Mouse (Mus musculus) Muller cell, postnatal 12 days (primary cell): ENCODE results near the gene Nipbl.
"Not testable (repeated sequence)": the region's sequence is repeated elsewhere in the genome, so short reads cannot be mapped to it uniquely, and the experiment has no call there.

Source experiments
- DNase-seq: peaks from one replicate; pipeline ENCODE4 v3.0.0-alpha.2; 2015; ENCODE audit errors: inconsistent ontology term

The Nipbl gene

DNA sequence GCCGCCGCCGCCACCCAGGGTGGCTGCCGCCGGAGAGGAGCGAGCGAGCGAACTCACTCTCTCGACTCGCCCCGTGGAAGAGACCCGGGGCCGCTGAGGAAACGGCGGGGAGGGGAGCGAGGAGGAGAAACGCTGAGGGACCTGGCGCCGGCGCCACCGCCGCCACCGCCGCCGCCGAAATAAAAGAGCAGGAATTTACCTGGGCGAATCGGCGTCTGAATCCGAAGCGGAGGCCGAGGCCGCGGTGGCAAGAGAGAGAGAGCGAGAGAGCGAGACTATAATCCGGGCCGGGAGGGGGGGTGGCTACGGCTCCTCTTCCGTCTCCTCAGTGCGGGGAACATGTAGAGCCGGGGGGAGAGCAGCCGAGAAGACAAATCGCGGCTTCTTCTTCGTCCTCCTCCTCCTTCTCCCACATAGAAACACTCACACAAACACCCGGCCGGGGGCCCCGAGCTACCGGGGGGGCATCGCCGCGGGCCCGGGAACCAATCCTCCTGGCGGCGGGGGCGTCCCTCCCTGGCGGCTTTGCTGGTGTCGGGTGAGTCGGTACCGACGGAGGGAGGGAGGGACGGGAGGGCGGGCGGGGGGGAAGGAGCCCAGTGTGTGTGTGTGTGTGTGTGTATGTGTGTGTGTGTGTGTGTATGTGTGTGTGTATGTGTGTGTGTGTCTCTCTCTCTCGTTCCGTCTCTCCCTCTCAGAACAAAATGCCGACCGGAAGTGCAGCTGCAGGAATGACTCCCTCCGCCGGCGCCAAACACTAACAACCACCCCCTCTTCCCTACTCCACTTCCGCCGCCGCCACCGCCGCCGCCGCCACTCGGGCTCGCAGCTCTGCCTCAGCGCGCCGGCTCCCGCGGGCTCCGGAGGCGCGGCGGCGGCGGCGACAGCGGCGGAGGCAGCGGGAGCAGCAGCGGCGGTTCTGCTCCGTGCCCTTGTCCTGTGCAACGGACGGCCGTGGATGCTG lies at the start of gene Nipbl:
Gene Nipbl, minus strand, starts transcription at position 538 of the 964 bp plus-strand sequence.
- peak; percentile 94 for DNase-seq

DNA sequence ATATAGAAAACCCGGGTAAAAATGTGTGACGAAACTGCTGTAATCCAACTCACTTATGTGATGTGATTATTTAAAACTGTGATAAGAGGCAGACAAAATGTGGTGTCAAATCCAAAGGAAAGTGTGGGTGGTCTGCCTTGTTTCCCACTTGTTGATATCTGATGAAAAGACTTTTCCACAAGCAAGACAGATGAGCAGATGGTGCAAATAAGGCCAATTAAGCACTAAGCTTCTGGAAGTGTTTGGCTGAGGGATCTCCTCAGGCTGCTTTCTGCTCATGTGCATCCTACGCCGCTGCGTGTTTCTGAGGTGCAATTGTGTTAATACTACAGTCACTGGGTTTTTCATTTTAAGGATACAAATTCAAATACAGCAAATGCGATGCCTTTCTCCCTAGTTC lies 41.0 kb upstream of the Nipbl start:
- DNase-seq: no peak

DNA sequence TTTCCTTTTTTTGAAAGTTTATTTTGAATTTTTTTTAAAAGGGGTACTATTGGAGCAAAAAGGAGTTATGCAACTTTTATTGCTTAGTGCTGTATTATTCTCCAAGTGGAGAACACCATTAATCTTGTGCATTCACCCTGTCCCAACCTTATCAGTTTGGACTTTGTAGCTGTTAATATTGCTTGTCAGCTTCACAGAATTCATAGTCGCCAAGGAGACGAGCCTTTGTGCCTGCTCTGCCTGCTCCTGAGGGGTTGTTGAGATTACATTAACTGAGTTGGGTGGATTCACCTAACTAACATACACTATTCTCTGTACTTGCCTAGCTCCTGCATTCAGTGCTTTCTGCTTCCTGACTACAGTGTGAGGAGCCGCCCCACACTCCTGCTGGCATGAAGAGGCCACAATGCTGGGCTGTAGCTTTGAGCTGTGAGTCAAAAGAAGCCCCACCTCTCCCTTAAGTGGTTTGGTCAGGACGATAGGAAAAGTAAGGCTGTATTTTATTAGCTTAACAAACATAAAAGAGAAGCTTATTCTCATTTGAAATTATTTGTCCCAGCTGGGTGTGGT lies 24.8 kb upstream of the Nipbl start:
- DNase-seq: no peak

DNA sequence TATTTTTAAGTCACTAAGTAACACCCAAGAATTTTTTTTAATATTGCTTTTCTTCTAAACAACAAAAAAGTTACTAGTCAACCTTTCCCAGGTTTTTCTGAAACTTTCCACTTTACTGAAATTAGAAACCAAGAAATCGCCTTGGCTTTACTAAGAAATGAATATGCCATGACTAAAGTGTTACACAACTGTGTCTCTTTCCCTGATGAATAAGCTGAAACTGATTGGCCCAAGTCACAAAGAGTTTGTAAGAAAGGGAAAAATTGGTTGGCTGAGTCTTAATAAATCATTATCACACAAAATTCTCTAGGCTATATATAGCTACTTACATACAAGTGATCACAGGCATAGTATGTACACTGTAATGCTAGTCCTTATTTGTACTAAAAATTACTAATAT lies 19.3 kb upstream of the Nipbl start:
- DNase-seq: no peak

DNA sequence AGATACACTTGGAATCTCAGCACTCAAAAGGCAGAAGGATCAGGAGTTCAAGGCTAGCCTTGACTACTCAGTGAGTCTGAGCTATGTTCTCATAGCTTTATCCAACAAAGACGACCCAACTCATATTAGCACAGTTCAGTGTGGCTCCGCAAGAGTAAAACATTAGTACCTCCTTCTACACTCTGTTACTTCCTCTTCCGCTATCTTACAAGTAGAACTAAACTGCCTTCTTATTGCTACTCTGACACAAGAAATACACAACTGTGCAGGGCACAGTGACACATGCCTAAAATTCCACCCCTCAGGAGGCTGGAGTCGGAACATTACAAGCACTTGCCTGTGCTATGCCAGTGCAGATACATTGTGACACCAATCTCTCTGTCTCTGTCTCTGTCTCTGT lies 18.5 kb upstream of the Nipbl start:
- no peak for DNase-seq

DNA sequence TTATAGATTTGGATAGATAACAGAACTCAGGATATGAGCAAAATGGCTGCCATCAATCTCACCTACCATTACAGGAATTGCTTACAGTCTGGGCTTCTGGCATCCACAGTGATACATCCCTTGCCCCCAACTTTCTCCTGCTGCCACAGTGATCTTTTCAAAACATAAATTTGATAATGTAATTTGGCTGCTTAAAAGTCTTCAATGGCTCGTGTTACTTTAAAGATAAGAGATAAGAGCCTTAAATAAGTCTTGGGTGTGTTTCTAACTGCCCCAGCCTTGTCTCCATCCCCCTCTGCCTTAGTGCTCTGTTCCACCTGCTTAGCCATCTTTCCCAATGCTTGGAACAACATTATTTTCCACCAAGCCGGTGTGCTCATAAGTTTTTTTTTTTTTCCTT lies 16.6 kb upstream of the Nipbl start:
- no peak for DNase-seq

DNA sequence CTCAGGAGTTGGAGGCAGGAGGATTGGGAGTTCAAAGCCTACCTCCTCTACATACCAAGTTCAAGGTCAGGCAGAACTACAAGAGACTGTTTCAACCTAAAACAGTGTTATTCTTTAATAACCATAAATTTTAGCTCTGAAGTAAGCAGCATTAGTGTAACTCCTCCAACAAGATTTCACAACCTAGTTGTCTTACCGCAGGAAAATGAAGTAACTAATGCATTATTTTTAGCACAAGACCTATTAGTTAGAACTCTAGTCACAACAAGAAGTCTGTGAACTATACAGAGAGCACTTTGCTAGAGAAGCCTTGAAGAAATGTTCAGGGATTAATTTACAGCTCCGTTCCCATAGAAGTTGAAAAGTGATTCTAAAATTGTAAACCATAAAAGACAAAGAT lies 15.7 kb upstream of the Nipbl start:
- DNase-seq: no peak

DNA sequence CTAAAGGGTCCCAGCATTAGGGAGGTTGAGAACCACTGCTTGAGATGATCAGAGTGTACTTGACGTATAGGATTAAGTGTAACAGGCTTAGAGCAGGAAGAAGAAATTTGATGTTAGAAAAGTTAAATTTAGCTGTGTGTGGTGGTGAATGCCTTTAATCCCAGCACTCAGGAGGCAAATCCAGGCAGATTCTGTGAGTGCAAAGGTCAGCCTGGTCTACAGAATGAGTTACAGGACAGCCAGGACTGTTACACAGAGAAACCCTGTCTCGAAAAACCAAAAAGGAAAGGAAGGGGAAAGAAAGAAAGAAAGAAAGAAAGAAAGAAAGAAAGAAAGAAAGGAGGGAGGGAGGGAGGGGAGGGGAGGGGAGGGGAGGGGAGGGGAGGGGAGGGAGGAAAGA lies 12.0 kb upstream of the Nipbl start:
- not testable (repeated sequence) for DNase-seq

DNA sequence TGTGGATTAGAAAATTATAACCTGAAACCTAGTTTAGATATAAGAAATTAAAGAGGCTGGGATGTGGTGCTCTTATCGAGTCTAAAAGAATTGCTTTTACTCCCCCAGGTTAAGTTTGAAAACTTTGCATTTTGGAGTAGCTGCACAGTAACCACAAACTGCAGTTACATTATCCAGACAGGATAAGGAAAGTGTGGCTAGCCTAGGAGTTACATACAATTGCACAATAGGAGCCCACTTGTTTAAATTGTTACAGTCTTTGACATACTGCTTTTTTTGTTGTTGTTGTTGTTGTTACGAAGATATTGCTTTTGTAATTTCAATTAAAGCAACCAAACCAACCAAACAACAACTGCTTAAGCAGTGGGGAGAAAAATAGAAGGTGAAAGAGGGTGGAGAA lies 11.2 kb upstream of the Nipbl start:
- DNase-seq: no peak

DNA sequence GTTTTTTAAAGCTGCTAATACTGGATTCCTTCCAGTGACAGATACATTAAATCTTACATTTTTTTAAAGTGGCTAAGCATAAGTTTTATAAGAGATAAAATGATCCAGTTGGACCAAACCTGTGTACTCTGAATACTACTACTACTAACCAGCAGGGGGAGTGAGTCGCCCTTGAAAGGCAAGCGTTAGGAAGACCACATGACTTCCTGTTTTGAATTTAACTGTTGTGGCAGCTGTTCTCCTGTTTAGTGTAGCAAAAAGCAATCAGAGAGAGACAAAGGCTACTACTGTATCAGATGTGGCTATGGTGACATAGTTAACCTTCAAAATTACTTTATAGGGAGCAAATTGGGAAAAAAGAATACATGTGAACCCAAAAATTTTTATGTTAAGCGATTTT lies 6.8 kb upstream of the Nipbl start:
- DNase-seq: peak; percentile 35

DNA sequence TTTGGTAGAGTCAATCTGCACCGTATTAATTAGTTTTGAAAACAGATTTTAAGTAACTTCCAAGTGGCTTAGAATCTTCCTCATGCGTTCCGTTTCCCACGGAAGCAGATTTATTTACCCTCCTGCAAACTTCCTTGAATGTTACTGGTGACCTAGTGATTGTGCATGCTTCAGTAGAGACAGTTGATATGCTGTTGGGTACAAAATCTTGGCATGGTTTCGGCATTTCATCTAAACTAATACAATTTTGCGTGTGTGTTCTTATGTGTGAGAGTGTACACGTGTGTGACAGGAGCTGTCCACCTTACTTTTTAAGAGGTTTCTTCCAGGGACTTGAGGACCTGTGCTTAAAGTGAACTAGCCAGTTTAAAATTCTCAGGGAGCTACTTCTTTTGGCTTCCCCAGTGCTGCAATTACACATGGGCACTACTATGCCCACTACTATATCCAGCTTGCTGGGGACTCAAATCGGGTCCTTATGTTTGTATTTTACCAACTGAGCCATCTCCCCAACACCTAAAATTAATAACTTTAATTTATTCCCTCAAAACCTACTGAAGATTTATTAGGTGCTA lies 3.0 kb upstream of the Nipbl start:
- DNase-seq: peak; percentile 5

DNA sequence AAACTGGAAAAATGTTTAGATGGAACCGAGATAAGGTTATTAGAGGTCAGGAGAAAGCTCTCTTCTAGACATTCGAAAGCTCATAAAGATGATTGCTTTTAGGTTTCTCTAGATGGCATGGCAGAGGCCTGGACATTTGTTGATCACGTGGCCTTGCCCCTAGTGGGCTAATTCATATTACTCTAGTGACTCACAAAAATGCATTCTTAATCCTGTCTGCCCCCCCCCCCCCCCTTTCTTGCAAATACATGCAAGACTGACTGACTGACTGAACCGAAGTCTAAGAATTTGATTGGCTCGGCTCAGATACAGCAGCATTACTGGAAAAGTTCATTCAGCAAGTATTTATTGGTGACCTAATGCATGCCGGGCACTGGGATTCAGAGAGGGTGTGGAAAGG lies 2.2 kb upstream of the Nipbl start:
- peak; percentile 92 for DNase-seq

DNA sequence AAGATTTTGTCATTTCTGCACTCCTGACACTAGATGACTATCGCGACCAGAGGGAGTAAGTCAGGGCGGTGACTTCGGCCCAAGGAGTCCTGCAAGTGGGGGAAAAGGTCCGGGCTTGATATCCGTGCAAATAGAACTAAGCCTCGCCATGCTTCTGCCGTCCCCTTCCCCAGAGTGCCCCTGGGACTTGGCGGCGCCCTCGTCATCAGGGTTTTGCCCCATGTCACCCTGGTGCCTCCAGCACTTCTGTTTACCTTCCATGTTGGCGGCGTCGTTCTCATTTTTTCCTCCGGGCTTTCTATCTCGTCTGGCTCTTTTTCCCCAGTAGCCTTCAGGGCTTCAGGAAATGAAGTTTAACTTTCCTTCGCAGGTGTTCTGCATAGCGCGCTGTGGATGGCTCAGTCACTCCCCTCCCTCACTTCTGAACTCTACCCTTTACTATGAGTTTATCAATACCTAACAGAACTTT lies 1.7 kb upstream of the Nipbl start:
- DNase-seq: peak; percentile 64

DNA sequence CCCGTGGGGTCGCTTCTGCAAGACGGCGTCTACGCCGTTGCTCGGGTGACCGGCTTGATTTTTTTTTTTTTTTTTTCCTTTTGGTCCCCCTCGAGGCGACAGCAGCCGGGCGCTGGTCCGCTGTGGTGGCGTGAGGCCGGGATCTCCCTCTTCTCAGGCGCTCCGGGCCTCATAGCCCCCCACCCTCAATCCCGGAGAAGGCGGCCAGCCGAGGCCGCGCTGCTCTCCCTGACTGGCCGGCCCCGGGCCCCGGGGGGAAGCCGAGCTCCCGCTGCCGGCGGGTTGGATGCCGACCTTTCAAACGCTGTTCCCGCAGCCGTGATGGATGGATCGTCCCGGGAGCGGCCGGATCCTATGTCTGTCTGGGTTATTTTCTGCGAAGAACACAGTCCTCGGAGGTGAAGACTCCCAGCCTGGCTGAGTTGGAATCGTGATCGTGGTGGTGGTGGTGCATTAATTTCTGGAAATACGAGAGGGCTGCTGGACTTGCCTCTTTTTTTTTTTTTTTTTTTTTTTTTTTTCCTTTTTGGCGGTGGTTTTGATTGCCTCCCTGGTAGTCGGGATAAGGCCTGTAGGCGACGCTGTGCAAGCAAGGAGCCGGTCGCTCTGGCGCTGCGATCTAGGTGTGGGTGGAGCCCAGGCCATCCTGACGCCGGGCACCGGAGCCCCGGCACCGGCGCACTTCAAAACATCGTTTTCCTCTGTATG lies 781 bp upstream of the Nipbl start:
- DNase-seq: peak; percentile 88

DNA sequence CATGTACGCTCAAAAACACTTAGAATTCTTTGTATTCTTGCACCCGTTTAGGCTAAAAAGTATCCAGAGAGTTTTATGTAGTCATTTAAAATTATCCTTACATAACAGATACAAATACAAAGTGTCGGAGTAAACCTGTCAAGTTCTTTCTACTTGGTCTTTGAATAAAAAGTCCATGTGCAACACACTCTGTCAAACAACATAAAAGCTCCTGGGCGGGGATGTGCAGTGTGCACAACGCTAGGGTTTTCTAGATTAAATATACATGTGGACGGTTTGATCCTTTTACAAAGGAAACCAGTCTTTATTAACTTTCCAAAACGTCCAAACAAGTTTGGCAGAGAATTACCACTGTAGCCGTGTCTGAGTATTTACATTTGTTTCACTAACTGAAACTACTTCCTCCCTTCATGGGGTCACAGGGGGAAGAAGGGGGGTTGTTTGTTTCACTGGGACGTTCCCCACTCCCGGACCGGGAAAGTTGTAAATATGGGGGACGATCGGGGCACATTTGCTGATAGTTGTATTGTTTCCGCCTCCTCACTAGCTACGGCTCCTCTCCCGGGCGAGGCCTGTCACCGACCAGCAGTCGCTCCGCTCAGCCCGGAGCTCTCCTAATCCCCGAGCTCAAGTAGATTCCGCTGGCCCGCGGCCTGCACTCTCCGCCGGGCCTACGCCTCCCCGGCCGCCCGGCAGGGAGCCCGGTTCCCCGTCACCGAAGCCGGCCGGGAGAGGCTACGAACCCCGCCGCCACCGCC lies 916 bp downstream of the Nipbl start:
- peak; percentile 61 for DNase-seq

DNA sequence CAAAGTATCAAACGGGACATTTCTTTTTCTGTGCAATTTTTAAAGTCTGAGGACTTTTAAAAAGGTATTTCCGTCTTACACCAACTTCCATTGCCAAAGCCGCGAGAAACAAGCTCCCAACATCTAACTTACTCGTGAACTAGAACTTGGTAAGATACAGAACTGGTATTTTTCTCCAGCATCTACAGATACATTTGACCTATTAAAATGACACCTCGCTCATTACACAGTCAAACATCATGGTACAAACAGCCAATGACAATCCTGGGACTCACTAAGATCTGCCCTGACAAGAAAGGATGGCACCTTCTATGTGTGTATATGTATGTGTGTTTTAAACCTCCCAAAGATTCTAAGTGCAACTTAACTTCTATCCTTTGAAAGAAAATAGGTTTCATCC lies 1.5 kb downstream of the Nipbl start:
- DNase-seq: no peak

DNA sequence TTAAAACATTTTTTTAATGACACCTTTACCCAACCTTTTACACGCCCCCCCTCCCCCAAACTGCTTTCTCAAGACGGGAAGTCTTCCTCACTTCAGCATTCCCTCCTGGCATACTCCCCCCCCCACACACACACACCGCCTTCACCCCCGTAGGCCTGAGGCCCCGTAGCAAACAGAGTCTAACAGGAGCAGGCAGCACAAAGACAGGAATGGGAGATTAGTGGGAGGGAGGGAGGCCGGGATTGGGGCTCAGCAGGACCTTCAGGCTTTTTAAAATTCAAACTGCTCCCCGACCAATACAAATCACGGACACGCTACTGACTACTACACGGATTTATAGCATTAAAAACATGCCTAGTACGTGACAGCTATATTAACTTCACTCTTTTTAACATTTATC lies 2.1 kb downstream of the Nipbl start:
- peak; percentile 65 for DNase-seq

DNA sequence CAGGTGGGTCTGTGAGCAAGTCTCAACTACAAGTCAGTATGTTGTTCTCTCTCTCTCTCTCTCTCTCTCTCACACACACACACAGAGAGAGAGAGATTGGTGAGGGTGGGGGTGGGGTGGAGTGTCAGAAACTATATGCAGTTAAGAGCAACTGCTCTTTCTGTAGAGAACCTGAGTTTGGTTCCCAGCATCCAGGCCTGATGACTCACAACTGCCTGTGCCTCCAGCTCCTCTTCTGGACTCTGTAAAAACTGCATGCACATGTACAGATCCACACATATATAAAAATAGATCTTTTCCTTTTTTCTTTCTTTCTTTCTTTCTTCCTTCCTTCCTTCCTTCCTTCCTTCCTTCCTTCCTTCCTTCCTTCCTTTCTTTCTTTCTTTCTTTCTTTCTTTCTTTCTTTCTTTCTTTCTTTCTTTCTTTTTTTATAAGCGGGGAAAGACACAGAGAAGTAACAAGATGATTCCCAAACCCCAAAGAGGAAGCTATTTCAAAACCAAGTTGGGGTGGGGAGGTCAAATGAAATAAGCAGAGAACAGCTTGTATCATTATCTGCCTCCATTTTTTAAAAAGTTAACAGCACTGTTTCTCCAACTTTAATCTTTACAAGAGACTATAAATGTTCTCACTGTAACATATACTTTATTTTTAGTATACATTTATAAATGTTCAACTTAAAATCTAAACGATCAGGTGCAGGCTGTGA lies 10.9 kb downstream of the Nipbl start:
- DNase-seq: no peak

DNA sequence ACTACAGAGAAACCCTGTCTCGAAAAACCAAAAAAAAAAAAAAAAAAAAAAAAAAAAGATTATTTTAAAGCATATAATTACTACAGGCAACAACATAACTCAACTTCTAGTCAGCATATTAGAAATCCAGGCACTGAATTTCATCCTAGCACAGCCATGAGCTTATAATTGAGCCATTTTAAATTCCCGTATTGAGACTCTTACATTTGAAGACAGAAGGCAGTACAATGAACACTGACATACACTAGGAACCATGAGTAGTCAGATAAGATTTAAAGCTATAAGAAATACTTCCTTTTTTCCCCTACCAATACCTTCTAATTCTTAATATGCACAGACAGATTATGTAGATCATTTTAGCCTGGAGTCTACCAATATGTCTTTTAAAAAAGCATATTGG lies 11.7 kb downstream of the Nipbl start:
- DNase-seq: no peak

DNA sequence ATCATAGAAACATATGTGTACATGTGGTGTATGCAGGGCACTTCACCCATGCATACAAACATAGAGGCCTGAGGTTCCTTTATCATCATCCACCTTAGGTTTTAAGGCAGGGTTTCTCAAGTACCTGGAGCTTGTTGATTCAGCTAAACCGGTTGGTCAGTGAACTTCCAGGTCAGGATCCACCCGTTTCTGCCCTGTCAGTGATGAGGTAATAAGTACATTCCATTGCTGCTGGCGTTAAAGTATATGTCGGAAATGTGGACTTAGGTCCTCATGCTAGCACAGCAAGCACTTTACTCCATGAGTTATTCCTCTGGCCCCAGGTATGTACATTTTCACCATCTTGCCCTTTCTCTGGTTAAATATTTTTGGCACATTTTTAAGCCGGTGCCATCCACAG lies 14.8 kb downstream of the Nipbl start:
- no peak for DNase-seq

DNA sequence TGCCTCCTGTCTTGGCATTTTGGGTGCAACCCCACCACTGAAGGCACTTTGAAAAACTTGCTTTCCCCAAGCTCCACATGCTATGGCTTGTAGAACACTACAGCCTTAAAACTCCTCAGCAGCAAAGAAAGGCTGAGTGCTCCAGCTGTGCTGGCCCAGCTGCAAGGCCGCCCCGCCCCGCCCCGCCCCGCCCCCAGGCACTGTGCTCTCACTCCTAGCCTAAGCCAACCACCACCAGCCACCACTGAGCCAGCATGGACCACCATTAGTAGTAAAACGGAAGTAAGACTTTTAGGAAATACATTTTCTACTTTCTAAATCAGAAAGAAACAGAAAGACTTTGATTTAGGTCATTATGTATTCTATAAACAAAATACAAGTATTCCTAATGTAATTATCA lies 23.4 kb downstream of the Nipbl start:
- DNase-seq: no peak
